Mouse (Mus musculus) cortical plate, adult 2 months (tissue): ENCODE data around the gene Dcst1.

Experiments
- CTCF ChIP-seq: fragments of 200-500 bp; IDR thresholded peaks from 2 replicates; pipeline ENCODE4 v1.5.1; 2011; ENCODE audit warnings: mild to moderate bottlenecking, control low read depth, low read length; ENCODE audit not compliant: insufficient read depth; ENCODE audit errors: extremely low read depth
- POLR2A ChIP-seq: fragments of 200-500 bp; IDR thresholded peaks from 2 replicates; pipeline ENCODE4 v1.6.1; 2011; ENCODE audit warnings: mild to moderate bottlenecking, low read length, control low read depth; ENCODE audit not compliant: insufficient read depth; ENCODE audit errors: extremely low read depth

GRCm38 (mm10) chr3:89340465-89340864 is 24.6 kb downstream of the Dcst1 start:
- peak; percentile 93 for TF ChIP-seq CTCF
- no peak for TF ChIP-seq POLR2A
